Mouse (Mus musculus): ENCODE data around the gene Slc38a11. TPM values are rescaled to one million over a fixed set of nuclear protein-coding genes. Genes with fewer than 3 reads are reported as not detected.

Gene Slc38a11
- polyA plus RNA-seq, 1 experiment from 2014 or later, result 0.35 TPM

DNA sequence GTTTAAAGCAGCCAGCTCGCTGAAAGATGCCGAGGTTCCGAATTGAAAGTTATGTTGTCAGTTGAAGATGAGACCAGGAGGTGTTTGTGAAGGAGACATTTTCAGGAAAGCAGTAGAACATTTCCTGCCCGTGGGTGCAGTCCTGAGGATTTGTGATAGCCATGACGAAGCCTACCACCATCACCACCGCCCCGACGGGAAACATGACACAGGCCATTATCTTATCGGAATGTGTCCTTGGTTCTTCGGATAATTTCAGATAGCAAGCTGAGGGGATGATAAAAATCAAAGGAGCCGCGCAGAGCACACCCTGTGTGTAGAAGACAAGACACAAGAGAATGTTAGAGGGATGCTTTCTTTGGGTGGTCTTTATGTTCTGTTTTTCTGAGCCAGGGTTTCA is 47.1 kb downstream of the Slc38a11 start:
- no peak for ATAC-seq (ENCODE audit: insufficient number of reproducible peaks, low FRiP score, low TSS enrichment, low read depth)
- WGBS, result 89% methylated on average over 12 of the region's 12 CpGs

DNA sequence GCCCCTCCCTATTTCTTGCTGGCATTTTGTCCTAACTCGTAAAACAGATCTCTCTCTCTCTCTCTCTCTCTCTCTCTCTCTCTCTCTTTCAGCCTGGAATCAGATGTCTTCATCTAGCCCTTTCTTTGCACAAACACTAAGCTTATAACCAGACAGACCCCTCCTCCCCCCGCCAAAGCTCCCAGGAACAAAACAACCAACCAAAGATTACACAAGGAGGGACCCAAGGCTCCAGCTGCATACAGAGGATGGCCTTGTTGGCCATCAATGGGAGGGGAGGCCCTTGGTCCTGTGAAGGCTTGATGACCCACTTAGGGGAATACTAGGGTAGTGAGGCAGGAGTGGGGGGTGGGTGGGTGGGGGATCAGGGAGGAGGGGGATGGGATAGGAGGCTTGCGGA is 52.6 kb downstream of the Slc38a11 start:
- Histone ChIP-seq H3K27ac (no peak overlapping the region), H3K4me3 (no peak overlapping the region), H3K4me2 (no peak overlapping the region), H3K9me3 (no peaks in the 10 kb centered on the region), H3K36me3 (no peaks in the 10 kb centered on the region), H3K27me3 (no peaks in the 10 kb centered on the region), H3K9ac (no peak overlapping the region), H3K4me1 (no peaks in the 10 kb centered on the region)
- WGBS, result 75% methylated on average over 3 of the region's 3 CpGs
- no peak for ATAC-seq (ENCODE audit: insufficient number of reproducible peaks, low FRiP score, low TSS enrichment, low read depth)

More for the DNA sequence above, 47.1 kb downstream of the Slc38a11 start:
- Histone ChIP-seq H3K9ac (no peak overlapping the region), H3K27ac (no peak overlapping the region), H3K9me3 (no peaks in the 10 kb centered on the region), H3K4me3 (no peak overlapping the region), H3K4me2 (no peak overlapping the region), H3K4me1 (no peaks in the 10 kb centered on the region), H3K36me3 (no peaks in the 10 kb centered on the region), H3K27me3 (no peaks in the 10 kb centered on the region)

DNA sequence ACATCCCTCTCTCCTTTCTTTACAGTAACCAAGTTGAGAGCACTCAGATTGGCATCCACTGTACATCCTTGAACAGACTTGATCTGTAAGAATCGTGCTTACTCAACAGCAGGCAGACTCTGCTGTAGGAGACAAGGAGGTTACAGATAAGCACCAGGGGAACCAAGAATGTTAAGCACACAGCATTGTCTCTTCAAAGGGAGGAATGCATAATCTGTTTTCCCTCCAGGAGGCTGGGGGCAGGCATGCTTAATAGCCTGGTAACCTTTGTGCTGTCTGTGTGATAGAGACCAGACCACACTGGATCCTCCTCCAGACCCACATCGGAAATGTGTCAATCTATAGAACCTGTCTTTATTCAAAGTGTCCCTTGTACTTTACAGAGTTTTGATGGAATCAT is 67.3 kb downstream of the Slc38a11 start:
- H3K9me3 ChIP-seq, result no peaks in the 10 kb centered on the region
- no peaks in the 10 kb centered on the region for H3K36me3 ChIP-seq
- no peak overlapping the region for H3K9ac ChIP-seq
- no peaks in the 10 kb centered on the region for H3K4me1 ChIP-seq
- H3K4me2 ChIP-seq, result no peak overlapping the region
- no peak overlapping the region for H3K4me3 ChIP-seq
- 23% methylated on average over 2 of the region's 2 CpGs for WGBS
- ATAC-seq (ENCODE audit: insufficient number of reproducible peaks, low FRiP score, low TSS enrichment, low read depth), result no peak
- H3K27ac ChIP-seq, result no peak overlapping the region
- no peaks in the 10 kb centered on the region for H3K27me3 ChIP-seq

DNA sequence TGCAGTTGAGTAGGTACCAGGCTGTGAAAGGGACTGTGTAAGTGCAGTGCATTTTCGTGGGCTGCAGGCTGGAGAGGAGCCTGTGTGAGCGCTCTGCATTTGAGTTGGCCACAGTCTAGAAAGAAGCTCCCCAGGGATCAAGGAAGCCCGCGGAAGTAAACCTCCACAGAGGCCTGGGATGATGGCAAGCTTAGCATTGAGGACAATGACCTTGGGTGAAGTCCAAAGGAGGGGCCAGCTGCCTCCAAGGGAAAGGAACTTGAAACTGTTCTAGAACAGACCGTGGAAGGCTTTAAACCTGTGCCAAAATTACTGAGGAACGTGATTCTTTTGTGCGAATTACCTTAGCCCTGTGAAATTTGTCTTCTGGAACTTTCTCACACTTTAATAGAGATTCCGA is 69.7 kb downstream of the Slc38a11 start:
- Histone ChIP-seq H3K4me1 (no peaks in the 10 kb centered on the region), H3K4me2 (no peak overlapping the region), H3K27ac (no peak overlapping the region), H3K9ac (no peak overlapping the region), H3K36me3 (no peaks in the 10 kb centered on the region), H3K27me3 (no peaks in the 10 kb centered on the region), H3K4me3 (no peak overlapping the region), H3K9me3 (no peaks in the 10 kb centered on the region)
- ATAC-seq (ENCODE audit: insufficient number of reproducible peaks, low FRiP score, low TSS enrichment, low read depth), result no peak
- WGBS, result 69% methylated on average over 8 of the region's 8 CpGs

DNA sequence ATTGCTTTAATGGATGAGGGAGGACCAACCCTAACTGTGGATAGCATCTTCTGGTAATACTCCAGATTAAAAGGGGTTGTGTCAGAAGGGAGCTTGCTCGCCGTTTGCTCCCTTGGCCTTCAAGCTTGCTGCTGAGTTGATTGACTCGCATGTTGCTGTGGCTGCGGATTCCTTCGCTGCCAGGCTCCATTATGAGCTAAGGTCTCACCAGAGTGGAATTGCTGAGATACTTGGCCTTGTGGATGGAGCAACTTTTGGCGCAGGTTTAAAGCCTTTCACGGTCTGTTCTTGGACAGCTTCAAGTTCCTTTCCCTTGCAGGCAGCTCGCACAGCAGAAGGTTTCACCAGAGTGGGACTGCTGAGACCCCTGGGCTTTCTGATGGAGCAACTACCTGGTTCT is 70.4 kb downstream of the Slc38a11 start:
- no peak for ATAC-seq (ENCODE audit: insufficient number of reproducible peaks, low FRiP score, low TSS enrichment, low read depth)
- no peaks in the 10 kb centered on the region for H3K27me3 ChIP-seq
- H3K36me3 ChIP-seq, result no peaks in the 10 kb centered on the region
- H3K4me2 ChIP-seq, result no peak overlapping the region
- no peak overlapping the region for H3K27ac ChIP-seq
- H3K4me3 ChIP-seq, result no peak overlapping the region
- H3K9me3 ChIP-seq, result no peaks in the 10 kb centered on the region
- 83% methylated on average over 8 of the region's 8 CpGs for WGBS
- no peaks in the 10 kb centered on the region for H3K4me1 ChIP-seq
- no peak overlapping the region for H3K9ac ChIP-seq

DNA sequence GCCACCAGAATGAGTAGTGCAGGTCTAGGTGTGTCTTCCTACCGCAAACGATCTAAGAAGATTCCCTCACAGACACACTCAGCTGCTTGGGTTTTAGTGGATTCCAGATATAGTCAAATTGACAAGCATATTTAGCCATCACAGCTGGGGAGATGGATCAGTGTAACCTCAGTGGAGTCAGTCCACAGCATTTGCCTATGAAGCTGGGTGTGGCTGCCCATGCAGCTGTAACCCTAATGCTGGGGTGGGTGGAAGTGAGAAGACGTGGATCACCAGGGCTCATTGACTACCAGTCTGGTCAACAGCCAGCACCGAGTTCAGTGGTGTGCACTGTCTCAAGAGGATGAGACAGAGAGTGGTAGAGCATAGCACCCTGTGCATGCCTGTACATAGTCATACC is 74.1 kb downstream of the Slc38a11 start:
- no peaks in the 10 kb centered on the region for H3K9me3 ChIP-seq
- 83% methylated on average over 4 of the region's 4 CpGs for WGBS

DNA sequence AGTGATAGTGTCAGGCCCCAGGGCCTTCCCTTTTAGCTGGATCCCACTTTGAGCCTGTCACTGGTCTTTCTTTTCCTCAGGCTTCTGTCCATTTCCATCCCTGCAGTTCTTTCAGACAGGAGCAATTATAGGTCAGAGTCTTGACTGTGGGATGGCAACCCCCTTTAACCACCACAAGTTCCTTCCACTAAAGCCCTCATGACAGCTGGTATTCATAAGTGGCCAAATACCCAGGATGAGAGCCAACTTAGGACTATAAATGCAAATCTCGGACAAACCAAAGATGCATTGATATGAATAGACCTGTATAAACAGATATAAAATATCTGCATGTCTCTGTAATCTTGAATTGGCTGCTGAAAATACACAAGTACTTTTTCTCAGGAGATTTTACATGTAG is 75.1 kb downstream of the Slc38a11 start:
- H3K9ac ChIP-seq, result no peak overlapping the region
- H3K27ac ChIP-seq, result no peak overlapping the region
- H3K9me3 ChIP-seq, result no peaks in the 10 kb centered on the region
- H3K27me3 ChIP-seq, result no peaks in the 10 kb centered on the region
- no peak overlapping the region for H3K4me3 ChIP-seq
- 59% methylated on average over 1 of the region's 1 CpGs for WGBS
- H3K36me3 ChIP-seq, result no peaks in the 10 kb centered on the region
- peaks cover 6% of the 10 kb centered on the region; the same call in 1 of the 2 replicates for H3K4me1 ChIP-seq
- no peak overlapping the region for H3K4me2 ChIP-seq
- ATAC-seq (ENCODE audit: insufficient number of reproducible peaks, low FRiP score, low TSS enrichment, low read depth), result no peak

More for the DNA sequence above, 74.1 kb downstream of the Slc38a11 start:
- Histone ChIP-seq H3K4me1 (peaks cover 6% of the 10 kb centered on the region; the same call in 1 of the 2 replicates), H3K36me3 (no peaks in the 10 kb centered on the region), H3K4me2 (no peak overlapping the region), H3K27ac (no peak overlapping the region), H3K4me3 (no peak overlapping the region), H3K27me3 (no peaks in the 10 kb centered on the region), H3K9ac (no peak overlapping the region)
- ATAC-seq (ENCODE audit: insufficient number of reproducible peaks, low FRiP score, low TSS enrichment, low read depth), result no peak

DNA sequence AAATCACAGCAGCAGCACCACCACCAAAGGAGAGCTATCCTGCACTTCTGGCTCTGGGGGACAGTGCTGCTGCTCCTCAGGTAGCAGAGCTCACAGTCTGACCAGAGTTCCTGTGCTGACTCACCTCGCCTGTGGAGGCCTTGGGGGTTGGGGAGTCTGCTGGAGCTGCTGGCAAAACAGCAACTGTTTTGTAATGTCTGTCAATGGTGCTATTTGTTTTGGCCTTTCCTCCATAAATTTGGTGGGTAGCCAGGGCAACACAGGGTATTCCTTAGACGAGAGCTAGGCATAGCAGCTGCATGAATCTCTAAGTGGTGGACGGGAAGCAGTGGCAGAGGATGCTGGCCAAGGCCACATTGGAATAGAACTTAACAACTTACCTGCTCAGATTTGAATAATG is 78.5 kb downstream of the Slc38a11 start:
- H3K36me3 ChIP-seq, result no peaks in the 10 kb centered on the region
- H3K4me2 ChIP-seq, result no peak overlapping the region
- H3K9me3 ChIP-seq, result no peaks in the 10 kb centered on the region
- ATAC-seq (ENCODE audit: insufficient number of reproducible peaks, low FRiP score, low TSS enrichment, low read depth), result no peak
- 42% methylated on average over 3 of the region's 3 CpGs for WGBS
- no peak overlapping the region for H3K9ac ChIP-seq
- H3K4me1 ChIP-seq, result peaks cover 6% of the 10 kb centered on the region; the same call in 1 of the 2 replicates
- no peaks in the 10 kb centered on the region for H3K27me3 ChIP-seq
- H3K4me3 ChIP-seq, result no peak overlapping the region
- H3K27ac ChIP-seq, result no peak overlapping the region

DNA sequence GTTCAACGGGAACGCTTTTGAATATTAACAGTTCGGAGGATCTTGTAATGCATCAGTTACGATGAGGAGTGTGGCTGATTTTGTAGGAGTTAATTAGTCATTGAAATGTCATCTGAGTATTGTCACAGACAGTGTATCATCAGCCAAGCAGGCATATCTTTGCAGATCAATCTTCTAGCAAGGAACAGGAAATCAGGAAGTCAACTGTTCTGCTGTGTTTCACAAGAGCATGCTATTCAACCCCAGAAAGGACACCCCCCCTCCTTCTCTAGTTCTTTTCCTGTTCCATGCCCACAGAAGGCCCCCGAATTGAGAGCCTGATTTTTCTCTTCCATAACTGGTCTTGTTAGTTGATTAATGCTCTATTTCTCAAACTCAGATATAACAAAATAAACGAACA is 80.9 kb downstream of the Slc38a11 start:
- H3K27me3 ChIP-seq, result no peaks in the 10 kb centered on the region
- H3K4me2 ChIP-seq, result no peak overlapping the region
- no peaks in the 10 kb centered on the region for H3K36me3 ChIP-seq
- no peak for ATAC-seq (ENCODE audit: insufficient number of reproducible peaks, low FRiP score, low TSS enrichment, low read depth)
- H3K9me3 ChIP-seq, result no peaks in the 10 kb centered on the region
- H3K27ac ChIP-seq, result no peak overlapping the region
- H3K4me1 ChIP-seq, result peaks cover 6% of the 10 kb centered on the region; the same call in 1 of the 2 replicates
- no peak overlapping the region for H3K4me3 ChIP-seq
- WGBS, result 83% methylated on average over 6 of the region's 6 CpGs
- H3K9ac ChIP-seq, result no peak overlapping the region

DNA sequence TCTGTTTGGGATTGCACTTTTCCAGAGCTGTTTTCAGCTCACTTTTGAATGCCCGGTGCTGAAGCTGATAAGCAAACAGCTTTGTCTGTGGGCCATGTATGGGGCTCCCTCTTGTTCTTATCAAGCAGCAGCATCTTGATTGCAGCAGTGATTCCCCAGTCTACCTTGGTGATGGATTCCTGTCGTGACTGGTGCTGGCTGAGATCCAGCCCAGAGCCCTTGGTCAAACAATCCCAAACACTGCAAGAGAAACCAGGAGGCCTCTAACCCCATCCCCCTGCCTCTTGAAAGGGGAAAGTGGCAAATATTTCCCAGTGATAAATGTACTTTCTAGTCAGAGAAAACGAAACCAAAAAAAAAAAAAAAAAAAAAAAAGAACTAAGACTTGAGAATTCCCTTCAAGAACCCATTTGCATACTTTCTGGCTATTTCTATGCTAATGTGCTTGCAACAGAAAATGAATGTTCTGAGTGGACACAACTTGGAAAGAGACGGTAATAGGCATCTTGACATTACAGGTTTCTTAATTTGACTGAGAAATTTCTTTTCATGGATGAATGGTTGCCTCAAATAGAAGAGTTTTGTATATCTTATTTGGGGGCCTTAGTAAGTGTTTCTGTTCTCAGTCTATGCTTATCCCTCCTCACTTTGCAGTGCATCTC is 84.7 kb downstream of the Slc38a11 start:
- H3K36me3 ChIP-seq, result no peaks in the 10 kb centered on the region
- no peaks in the 10 kb centered on the region for H3K27me3 ChIP-seq
- no peak overlapping the region for H3K4me3 ChIP-seq
- H3K9ac ChIP-seq, result no peak overlapping the region
- no peak overlapping the region for H3K27ac ChIP-seq
- 29% methylated on average over 4 of the region's 4 CpGs for WGBS
- H3K4me2 ChIP-seq, result no peak overlapping the region
- ATAC-seq (ENCODE audit: insufficient number of reproducible peaks, low FRiP score, low TSS enrichment, low read depth), result no peak
- H3K9me3 ChIP-seq, result no peaks in the 10 kb centered on the region
- no peaks in the 10 kb centered on the region for H3K4me1 ChIP-seq

DNA sequence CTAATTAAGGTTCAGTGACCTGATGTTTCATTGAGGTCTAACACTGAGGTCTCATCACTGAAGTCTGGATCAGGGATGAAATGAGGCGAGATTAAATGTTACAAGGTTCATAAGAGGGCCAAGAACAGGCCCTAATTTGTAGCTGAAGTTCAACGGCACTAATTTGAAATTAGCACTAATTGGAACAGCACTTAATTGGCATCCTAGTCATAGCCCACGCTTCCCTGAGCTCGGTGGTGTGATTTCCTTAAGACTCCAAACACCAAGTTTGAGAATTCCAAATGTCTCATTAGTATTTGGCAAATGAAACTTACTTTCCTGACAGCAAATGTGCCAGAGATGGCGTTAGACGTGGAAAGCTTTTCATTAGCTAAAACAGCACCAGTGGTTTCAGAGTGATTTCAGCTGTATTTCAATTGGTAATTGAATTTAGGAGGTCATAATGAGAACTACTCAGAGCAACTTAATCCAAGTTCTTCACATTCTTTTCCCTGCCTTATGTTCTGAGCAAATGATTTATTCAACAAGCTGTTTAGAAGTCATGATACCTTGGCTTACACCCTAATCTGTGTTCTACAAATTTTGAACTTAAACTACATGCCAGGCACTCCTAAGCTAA is 88.3 kb downstream of the Slc38a11 start:
- no peak overlapping the region for H3K27ac ChIP-seq
- no peak for ATAC-seq (ENCODE audit: insufficient number of reproducible peaks, low FRiP score, low TSS enrichment, low read depth)
- no peaks in the 10 kb centered on the region for H3K4me1 ChIP-seq
- no peak overlapping the region for H3K9ac ChIP-seq
- no peaks in the 10 kb centered on the region for H3K36me3 ChIP-seq
- H3K4me2 ChIP-seq, result no peak overlapping the region
- WGBS, result 43% methylated on average over 6 of the region's 6 CpGs
- no peak overlapping the region for H3K4me3 ChIP-seq
- no peaks in the 10 kb centered on the region for H3K27me3 ChIP-seq
- no peaks in the 10 kb centered on the region for H3K9me3 ChIP-seq

DNA sequence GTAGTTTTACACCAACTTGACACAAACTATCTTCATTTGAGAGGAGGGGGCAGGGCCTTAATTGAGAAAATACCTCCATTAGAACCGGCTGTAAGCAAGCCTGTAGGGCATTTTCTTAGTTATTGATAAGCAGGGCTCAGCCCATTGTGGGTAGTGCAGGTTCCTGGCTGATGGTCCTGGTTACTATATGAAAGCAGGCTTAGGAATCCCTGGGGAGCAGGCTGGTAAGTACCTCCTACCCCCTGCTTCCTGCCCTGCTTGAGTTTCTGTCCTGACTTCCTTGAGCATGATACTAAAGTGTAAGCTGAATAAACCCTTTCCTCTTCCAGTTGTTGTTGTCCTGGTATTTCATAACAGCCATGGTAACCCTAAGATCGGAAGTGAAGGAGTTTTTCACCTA is 89.9 kb downstream of the Slc38a11 start:
- no peaks in the 10 kb centered on the region for H3K9me3 ChIP-seq

More for the DNA sequence above, 89.9 kb downstream of the Slc38a11 start:
- Histone ChIP-seq H3K4me1 (no peaks in the 10 kb centered on the region), H3K4me2 (no peak overlapping the region), H3K9ac (no peak overlapping the region), H3K4me3 (no peak overlapping the region), H3K36me3 (no peaks in the 10 kb centered on the region), H3K27me3 (no peaks in the 10 kb centered on the region), H3K27ac (no peak overlapping the region)
- ATAC-seq (ENCODE audit: insufficient number of reproducible peaks, low FRiP score, low TSS enrichment, low read depth), result no peak
- 42% methylated on average over 2 of the region's 2 CpGs for WGBS
